Mouse (Mus musculus): ENCODE measurements around the gene Vwa8.

DNA sequence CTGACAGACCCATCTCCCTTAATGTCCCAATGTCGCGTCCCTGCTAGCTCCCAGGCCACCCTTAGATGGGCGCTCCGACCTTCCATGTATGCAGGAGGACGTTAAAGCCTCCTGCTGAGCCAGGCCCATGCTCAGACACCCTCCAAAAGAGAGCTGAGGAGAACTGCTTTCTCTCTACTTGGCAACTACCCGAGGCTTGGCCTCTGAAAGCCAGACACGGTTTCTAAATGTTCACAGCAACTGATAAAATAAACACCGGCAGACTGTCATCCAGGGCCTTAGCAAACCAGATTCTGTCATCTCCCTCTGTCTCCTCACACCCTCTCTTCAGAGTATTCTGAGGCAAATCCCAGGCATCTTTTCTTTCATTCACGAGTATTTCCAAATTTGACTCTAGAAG is 377.2 kb downstream of the Vwa8 start:
- TF ChIP-seq CTCF (IDR thresholded peaks at IDR 0.05; ENCODE audit: low read depth) (no peak), EP300 (optimal IDR thresholded peaks at IDR 0.05) (no peak)

Data from stomach, postnatal 0 days (tissue).